Mouse (Mus musculus): Measurements from ENCODE around the gene Gm10337. TPM values are rescaled to one million over a fixed set of nuclear protein-coding genes. Genes with fewer than 3 reads are reported as not detected.

Gene Gm10337
- total RNA-seq (2022) = not detected

GRCm38 (mm10) chr15:102503447-102503846, at the start of gene Gm10337:
Gene Gm10337 (plus strand): TSS chr15:102503722.
- no peak for DNase-seq (ENCODE audit: low spot score in 2 of 2)

GRCm38 (mm10) chr15:102455993-102456392, 47.5 kb upstream of the Gm10337 start:
- no peak for DNase-seq (ENCODE audit: low spot score in 2 of 2)

GRCm38 (mm10) chr15:102458050-102458736, 45.3 kb upstream of the Gm10337 start:
- no peak for DNase-seq (ENCODE audit: low spot score in 2 of 2)

GRCm38 (mm10) chr15:102458904-102459317, 44.6 kb upstream of the Gm10337 start, which contains the start of gene Prr13:
Gene Prr13 (plus strand): TSS chr15:102459028.
- DNase-seq (ENCODE audit: low spot score in 2 of 2) = peak; percentile 91 to 93

GRCm38 (mm10) chr15:102459381-102459780, 44.1 kb upstream of the Gm10337 start:
- DNase-seq (ENCODE audit: low spot score in 2 of 2) = no peak

- no peak for DNase-seq (ENCODE audit: low spot score in 2 of 2)
These were observed 43.7 kb upstream of the Gm10337 start for GRCm38 (mm10) chr15:102459847-102460246.

DNA sequence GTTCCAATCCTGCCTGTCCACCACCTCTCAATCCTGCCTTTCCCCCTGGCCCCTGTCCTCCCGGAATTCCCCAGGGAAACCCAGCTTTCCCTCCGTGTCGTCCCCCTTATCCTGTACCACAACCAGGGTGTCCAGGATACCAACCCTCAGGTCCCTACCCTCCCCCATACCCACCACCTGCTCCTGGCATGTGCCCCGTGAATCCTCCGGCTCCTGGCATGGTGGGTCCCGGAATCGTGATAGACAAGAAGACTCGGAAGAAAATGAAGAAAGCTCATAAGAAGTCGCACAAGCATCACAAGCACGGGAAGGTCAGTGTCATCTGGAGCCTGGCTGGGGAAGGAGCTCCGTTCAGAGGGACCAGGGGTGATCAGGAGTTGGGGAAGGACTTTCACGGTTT, 43.1 kb upstream of the Gm10337 start:
- DNase-seq (ENCODE audit: low spot score in 2 of 2) = no peak

DNA sequence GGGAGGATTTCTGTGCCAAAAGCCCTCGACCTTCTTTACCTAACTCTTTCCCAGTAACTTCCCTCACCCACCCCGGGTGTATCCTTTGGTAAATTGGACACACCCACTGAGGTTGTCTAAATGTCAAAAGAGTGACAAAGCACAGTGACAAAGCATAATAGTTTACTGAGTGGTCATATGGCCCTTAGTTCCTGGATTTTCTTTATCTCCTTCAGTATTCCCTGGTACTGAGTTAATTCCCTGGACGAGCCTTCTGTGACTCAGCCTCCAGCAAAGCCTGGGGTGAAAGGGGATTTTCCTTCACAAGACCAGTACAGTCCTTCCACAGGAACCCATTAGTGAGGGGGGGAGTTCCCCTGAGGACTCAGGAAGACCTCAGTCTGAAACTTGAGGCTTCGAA, 42.6 kb upstream of the Gm10337 start:
- no peak for DNase-seq (ENCODE audit: low spot score in 2 of 2)

GRCm38 (mm10) chr15:102461430-102462075, 42.0 kb upstream of the Gm10337 start:
- DNase-seq (ENCODE audit: low spot score in 2 of 2) = no peak

DNA sequence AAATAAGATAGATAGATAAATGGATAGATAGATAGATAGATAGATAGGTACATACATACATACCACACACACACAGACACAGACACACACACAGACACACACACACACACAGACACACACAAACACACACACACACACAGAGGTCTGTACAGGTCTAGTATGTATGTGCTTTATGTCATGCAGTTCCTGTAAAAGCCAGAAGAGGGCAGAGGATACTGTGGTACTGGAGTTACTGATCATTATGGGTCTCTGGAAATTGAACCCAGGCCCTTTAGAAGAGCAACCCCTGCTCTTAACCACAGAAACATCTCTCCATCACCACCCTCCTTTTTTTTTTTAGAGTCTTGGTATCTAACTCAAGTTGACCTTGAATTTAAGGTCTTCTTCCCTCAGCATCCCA, 39.9 kb upstream of the Gm10337 start:
- no peak for DNase-seq (ENCODE audit: low spot score in 2 of 2)

DNA sequence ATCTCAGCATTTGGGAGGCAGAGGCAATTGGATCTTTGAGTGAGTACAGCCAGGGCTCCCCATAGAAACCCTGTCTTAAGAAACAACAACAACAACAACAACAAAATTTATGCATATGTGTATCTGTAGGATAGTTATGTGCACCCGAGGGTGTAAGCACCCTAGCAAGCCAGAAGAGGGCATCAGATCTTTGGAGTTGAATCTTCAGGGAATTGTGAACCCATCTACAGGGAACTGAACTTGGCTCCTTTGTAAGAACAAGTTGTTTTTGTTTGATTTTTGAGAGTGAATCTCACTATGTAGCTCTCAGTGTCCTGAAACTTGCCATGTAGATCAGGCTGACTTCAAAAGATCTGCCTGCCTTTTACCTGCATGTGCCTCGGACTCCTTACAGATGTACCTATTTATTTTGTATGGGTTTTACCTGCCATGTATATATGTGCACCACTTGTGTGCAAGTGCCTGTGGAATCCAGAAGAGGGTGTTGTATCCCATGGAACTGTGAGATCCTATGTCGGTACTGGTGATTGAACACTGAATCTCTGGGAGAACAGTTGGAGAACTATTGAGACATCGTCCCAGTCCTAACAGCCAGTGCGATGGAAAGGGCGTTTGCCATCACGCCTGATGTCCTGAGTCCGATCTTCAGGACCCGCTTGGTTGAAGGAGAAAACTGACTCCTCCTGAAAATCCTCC, 34.7 kb upstream of the Gm10337 start:
- no peak for DNase-seq (ENCODE audit: low spot score in 2 of 2)

GRCm38 (mm10) chr15:102470183-102470604, 33.3 kb upstream of the Gm10337 start, which contains the start of gene Pcbp2:
Gene Pcbp2 (plus strand): TSS chr15:102470539.
- peak; percentile 95 for DNase-seq (ENCODE audit: low spot score in 2 of 2)

- DNase-seq (ENCODE audit: low spot score in 2 of 2) = peak; percentile 70 to 71
These were observed 32.8 kb upstream of the Gm10337 start for GRCm38 (mm10) chr15:102470605-102471294.

DNA sequence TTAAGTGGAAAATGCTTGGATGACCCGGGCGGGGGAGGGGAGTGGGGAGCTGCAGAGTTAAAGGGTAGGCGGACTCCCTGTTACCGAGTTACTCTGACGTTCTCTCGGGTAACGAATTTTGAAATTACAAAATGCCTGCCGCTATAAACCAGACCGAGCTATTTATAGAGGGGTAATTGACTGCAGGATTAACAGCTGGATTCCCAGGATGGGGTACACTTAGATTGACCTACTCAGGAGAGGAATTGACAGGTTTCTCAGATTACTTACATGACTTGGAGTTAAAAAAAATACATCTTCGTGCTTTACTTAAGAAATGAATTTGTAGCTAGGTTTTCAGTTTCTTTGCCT, 32.3 kb upstream of the Gm10337 start:
- DNase-seq (ENCODE audit: low spot score in 2 of 2) = no peak

- no peak for DNase-seq (ENCODE audit: low spot score in 2 of 2)
These were observed 31.8 kb upstream of the Gm10337 start for GRCm38 (mm10) chr15:102471727-102472126.

GRCm38 (mm10) chr15:102473246-102473645, 30.3 kb upstream of the Gm10337 start:
- DNase-seq (ENCODE audit: low spot score in 2 of 2) = no peak

GRCm38 (mm10) chr15:102474520-102474919, 29.0 kb upstream of the Gm10337 start:
- no peak for DNase-seq (ENCODE audit: low spot score in 2 of 2)

DNA sequence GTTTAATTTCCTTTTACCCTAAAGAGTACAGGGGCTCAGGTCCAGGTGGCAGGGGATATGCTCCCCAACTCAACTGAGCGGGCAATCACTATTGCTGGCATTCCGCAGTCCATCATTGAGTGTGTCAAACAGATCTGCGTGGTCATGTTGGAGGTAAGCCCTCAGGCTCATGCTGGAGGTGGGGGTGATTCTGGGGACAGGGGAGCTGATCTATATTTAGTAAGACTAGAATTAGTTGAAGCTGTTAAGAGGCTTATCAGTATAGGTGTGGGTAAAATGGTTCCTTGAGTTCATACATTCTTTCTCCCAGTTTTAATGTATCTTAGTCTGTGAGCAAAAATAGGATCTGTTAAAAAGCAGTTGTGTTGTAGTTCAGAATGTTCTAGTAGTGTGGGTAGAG, 20.4 kb upstream of the Gm10337 start:
- DNase-seq (ENCODE audit: low spot score in 2 of 2) = no peak

- DNase-seq (ENCODE audit: low spot score in 2 of 2) = no peak
These were observed 17.7 kb upstream of the Gm10337 start for GRCm38 (mm10) chr15:102485853-102486252.

DNA sequence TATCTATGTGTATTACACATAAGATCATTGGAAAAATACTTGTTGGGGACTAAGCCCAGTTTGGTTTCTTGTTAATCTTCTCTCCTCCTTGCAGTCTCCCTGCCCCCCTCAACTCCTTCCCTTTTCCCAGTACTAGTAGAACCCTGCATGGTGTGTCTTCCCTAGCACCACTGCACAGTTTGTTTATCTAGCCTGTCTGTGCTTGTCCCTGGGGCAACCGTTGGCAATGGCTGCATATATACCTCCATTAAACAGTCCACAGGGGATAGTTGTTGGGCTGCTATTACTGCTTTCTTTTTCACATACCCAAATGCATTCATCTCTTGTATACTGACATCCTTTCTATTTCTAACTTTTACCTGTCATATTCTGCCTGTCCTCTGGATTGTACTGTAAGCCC, 15.9 kb upstream of the Gm10337 start:
- no peak for DNase-seq (ENCODE audit: low spot score in 2 of 2)

GRCm38 (mm10) chr15:102498322-102498721, 5.2 kb upstream of the Gm10337 start:
- DNase-seq (ENCODE audit: low spot score in 2 of 2) = no peak

DNA sequence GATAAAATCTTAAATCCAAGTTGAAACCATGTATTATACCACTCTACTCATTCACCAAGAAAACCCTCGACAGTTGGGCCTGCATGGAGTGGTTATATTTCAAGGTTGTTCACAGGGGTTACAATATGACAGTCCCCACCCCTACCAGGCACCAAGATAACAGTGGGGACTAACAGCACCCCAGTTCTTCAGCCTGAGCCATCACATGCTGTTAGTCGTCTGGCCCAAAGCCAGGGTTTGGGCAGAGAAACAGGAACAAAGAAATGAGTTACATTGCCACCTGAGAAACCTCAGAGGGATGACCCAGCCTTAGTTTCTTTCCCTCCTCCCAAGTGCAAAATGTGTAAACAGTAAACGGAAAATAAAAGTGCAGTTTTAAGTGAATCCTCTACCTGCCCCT, 4.2 kb upstream of the Gm10337 start:
- no peak for DNase-seq (ENCODE audit: low spot score in 2 of 2)
